Mouse (Mus musculus) liver, embryonic 11.5 days (tissue): ENCODE measurements at regions not wholly inside any gene's neighbourhood (a gene's known extent, or its start where the extent isn't known, plus 50 kb on each side); places are given as distances from the start of the nearest gene placed in this dataset.

Experiments used
- ATAC-seq: fragments of 200-750 bp; cut with Nextera tagmentation; replicated peaks from 2 replicates; pipeline ENCODE4 v1.8.0; 2017; ENCODE audit warnings: moderate number of reproducible peaks, mild to moderate bottlenecking, moderate TSS enrichment, moderate library complexity; ENCODE audit not compliant: low FRiP score
- DNase-seq: peaks from one replicate; pipeline ENCODE4 v3.0.0-alpha.2; 2017; ENCODE audit warnings: low spot score
- H3K27ac ChIP-seq: fragments of 300-500 bp; sonication (generic); 2 replicates; pipeline ENCODE4 v1.5.1; 2014; ENCODE audit warnings: mild to moderate bottlenecking, low read depth, low read length, control low read depth
- H3K27me3 ChIP-seq: fragments of 300-500 bp; sonication (generic); replicated peaks from 2 replicates; pipeline ENCODE4 v1.6.1; 2014; ENCODE audit warnings: low read length, mixed read lengths; ENCODE audit not compliant: control insufficient read depth, insufficient read depth
- H3K36me3 ChIP-seq: fragments of 300-500 bp; sonication (generic); 2 replicates; pipeline ENCODE4 v1.6.1; 2014; ENCODE audit warnings: mild to moderate bottlenecking, low read length, moderate library complexity, mixed read lengths; ENCODE audit not compliant: control insufficient read depth, insufficient read depth
- H3K4me1 ChIP-seq: fragments of 300-500 bp; sonication (generic); replicated peaks from 2 replicates; pipeline ENCODE4 v1.6.1; 2014; ENCODE audit warnings: low read length, mixed read lengths; ENCODE audit not compliant: control insufficient read depth, insufficient read depth
- H3K4me2 ChIP-seq: fragments of 300-500 bp; sonication (generic); 2 replicates; pipeline ENCODE4 v1.6.1; 2014; ENCODE audit warnings: mild to moderate bottlenecking, control low read depth, moderate library complexity
- H3K4me3 ChIP-seq: fragments of 300-500 bp; sonication (generic); 2 replicates; pipeline ENCODE4 v1.5.1; 2014; ENCODE audit warnings: low read depth, low read length, control low read depth
- H3K9ac ChIP-seq: fragments of 300-500 bp; sonication (generic); 2 replicates; pipeline ENCODE4 v1.6.1; 2014; ENCODE audit warnings: low read depth, low read length, control low read depth
- H3K9me3 ChIP-seq: fragments of 300-500 bp; sonication (generic); 2 replicates; pipeline ENCODE4 v1.6.1; 2016; ENCODE audit warnings: low read length, inconsistent platforms, mixed read lengths; ENCODE audit not compliant: control insufficient read depth
- WGBS: fragments of 180-500 bp; shearing (Covaris S2); extraction: QIAGEN DNeasy Blood & Tissue Kit; methylation state at CpG from one replicate; pipeline ENCODE4 v1.1.7; 2014; 5-methylcytosine and 5-hydroxymethylcytosine counted together

DNA sequence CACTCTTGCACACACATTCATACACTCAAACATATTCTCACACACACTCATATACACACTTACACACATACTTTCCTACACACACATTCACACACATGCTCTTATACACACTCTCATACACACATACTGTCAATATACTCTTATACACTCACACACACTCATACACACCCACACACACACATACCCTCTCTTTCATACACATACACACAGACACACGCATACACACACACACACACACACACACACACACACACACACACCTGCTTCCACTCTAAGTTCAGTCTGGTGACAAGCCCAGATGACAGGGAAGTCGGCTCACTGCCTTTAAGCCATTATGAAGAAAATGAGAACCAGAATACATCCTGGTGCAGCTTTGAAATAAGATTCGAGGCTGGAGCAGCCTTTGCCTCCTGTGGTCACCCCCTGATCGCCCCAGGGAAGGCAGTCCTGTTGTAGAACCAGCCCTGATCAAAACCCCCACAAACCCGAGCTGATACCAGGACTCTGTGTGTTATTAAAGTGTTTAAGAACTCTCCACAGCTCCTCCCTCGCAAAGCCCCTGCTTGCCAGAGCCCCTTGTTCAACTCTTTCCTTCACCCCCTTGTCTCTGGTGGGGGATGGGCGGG, 230.3 kb downstream of the Tle3 start:
- Histone ChIP-seq H3K9me3 (no peaks in the 10 kb centered on the region), H3K27ac (no peak overlapping the region), H3K36me3 (no peaks in the 10 kb centered on the region), H3K9ac (no peak overlapping the region), H3K27me3 (peaks cover 5% of the 10 kb centered on the region), H3K4me1 (no peaks in the 10 kb centered on the region), H3K4me2 (no peak overlapping the region), H3K4me3 (no peak overlapping the region)
- DNase-seq (no peak), ATAC-seq (no peak)
- WGBS: 50% methylated on average over 7 of the region's 7 CpGs

DNA sequence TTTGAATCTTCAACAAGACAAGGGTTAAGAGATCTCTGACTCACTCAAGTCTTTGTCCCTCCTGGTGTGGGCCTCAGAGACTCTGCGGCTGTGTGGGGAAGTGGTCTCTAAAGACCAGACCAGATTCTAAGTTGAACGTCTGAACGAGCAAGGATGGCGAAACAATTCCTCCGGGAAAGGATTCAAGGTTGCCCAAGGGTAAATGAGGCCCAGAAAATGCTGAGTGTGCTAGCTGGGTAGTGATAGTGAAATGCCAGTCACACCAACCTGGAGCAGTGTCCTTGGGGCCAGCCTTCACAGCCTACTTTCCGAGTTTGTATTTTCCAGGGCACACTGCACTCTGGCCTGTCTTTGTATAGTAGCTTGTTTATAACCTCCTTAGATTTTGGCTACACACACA, 229.7 kb downstream of the Tle3 start:
- Histone ChIP-seq H3K36me3 (no peaks in the 10 kb centered on the region), H3K4me1 (no peaks in the 10 kb centered on the region), H3K27me3 (peaks cover 5% of the 10 kb centered on the region), H3K27ac (no peak overlapping the region), H3K4me2 (no peak overlapping the region), H3K4me3 (no peak overlapping the region), H3K9ac (no peak overlapping the region), H3K9me3 (no peaks in the 10 kb centered on the region)
- ATAC-seq (no peak), DNase-seq (no peak)
- WGBS: 81% methylated on average over 6 of the region's 6 CpGs

DNA sequence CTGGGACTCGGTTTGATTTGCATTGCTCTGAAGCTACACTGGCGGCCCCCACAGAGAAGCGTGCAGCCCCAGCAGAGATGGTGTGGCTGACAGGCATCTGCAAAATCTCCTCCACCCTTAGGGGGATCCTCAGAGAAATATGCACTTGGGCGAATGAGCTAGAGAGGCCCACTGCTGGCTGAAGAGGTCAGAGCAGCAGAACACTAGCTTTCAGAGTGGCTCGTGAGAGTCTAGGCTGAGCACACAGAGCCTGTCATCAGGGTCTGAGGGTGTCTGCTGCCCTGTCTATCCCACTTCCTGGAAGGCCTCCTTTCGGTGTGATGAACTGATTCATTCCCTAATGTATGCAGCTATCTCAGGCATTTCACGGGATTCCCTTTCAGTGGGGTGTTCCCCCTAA, 225.1 kb downstream of the Tle3 start:
- no peak for DNase-seq
- Histone ChIP-seq H3K27me3 (peaks cover 12% of the 10 kb centered on the region), H3K27ac (no peak overlapping the region), H3K4me2 (no peak overlapping the region), H3K4me3 (no peak overlapping the region), H3K9me3 (no peaks in the 10 kb centered on the region), H3K36me3 (no peaks in the 10 kb centered on the region), H3K4me1 (no peaks in the 10 kb centered on the region), H3K9ac (no peak overlapping the region)
- WGBS: 19% methylated on average over 7 of the region's 7 CpGs
- ATAC-seq: no peak

DNA sequence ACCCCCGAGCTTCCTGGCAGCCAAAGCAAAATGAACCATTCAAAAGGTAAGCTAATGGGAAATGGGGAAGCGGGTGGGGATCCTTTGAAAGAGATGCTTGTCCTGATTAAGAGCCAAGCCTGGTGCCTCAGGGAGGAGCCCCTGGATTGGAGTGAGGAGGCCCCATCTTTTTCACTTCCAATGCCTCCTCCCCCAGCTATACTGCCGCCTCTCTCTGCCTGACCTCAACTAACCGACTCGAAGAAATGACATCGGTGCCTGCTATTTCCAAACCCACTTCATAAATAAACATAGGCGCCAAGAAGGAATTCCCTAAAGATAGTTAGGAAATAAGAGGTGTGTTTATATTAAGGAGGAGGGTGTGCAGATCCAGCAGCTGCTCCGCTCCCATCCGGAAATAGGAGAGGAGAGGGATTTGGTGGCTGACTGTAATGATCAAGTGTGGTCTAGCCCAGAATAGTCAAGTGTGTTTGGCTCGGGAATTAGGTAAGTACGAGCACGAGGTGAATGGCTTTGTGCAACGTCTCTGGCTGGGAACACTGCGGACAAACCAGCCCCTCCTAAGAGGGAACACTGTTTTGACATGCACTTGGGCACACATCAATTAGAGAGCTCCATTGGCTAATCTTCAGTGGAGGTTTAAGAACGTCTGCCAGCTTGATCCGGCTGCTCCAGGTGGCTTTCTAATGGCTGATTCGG, 224.4 kb downstream of the Tle3 start:
- no peak overlapping the region for H3K27ac ChIP-seq
- H3K4me1 ChIP-seq: no peaks in the 10 kb centered on the region
- DNase-seq (no peak), ATAC-seq (no peak)
- H3K4me2 ChIP-seq: no peak overlapping the region
- peaks cover 12% of the 10 kb centered on the region for H3K27me3 ChIP-seq
- WGBS: 40% methylated on average over 17 of the region's 17 CpGs
- H3K36me3 ChIP-seq: no peaks in the 10 kb centered on the region
- no peak overlapping the region for H3K4me3 ChIP-seq
- H3K9ac ChIP-seq: no peak overlapping the region
- H3K9me3 ChIP-seq: no peaks in the 10 kb centered on the region

DNA sequence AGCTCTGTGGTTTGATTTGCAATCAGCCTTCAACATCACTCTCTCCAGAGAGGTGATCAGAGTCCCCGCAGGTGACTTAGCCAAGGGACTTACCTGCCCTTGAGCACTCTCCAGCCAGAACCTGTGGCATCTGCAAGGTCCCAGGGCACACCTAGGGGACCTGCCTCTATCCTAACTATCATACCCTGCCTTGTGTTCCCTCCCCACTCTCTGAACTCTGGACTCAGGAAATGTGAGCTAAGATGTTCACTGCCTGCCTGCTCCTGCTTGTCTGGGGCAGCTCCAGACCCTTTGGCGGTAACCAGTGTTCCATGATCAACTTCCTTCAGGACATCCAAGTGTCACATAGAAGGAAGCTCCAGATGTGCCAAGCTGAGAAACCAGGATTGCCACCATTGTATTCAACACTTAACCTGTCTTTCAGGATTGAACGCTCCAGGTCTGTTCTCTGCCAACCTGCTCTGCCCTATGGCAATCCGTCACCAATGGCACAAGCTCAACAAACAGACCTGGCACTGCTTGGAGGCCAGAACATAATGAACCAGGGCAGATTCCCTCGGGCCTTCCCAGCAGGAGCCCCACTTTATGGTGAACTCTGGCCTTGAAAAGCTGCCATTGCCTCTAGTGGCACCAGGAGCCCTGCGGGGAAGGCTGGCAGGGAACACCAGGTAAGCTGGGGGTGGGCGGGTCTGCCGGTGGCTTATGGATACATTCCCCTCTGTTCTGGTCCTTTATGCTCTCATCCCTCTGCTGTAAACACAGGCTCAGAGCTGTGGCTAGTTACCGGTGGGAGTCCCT, 223.2 kb downstream of the Tle3 start:
- Histone ChIP-seq H3K9ac (no peak overlapping the region), H3K27me3 (peaks cover 12% of the 10 kb centered on the region), H3K36me3 (no peaks in the 10 kb centered on the region), H3K27ac (no peak overlapping the region), H3K9me3 (no peaks in the 10 kb centered on the region), H3K4me1 (no peaks in the 10 kb centered on the region), H3K4me3 (no peak overlapping the region), H3K4me2 (no peak overlapping the region)
- WGBS: 74% methylated on average over 9 of the region's 9 CpGs
- ATAC-seq (no peak), DNase-seq (no peak)

DNA sequence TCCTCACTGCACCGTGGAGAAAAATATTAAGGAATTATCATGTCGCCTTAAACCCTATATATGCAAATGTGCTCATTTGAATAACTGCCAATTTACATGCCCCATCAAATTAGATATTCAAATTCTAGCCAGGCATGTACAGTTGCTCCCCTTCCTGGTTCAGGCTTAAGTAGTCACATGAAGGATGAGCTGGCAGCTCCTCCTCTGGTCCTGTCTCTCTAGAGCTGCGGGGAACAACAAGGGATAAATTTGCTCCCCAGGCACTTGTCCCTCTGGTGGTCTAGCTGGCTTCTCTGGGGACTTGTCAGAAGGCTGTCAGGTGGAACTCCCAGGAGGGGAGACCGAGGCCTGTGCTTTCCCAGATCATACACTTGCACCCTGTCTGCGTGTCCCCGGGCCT, 221.8 kb downstream of the Tle3 start:
- no peak for ATAC-seq
- no peak overlapping the region for H3K4me2 ChIP-seq
- peaks cover 12% of the 10 kb centered on the region for H3K27me3 ChIP-seq
- H3K36me3 ChIP-seq: no peaks in the 10 kb centered on the region
- 80% methylated on average over 6 of the region's 6 CpGs for WGBS
- no peak overlapping the region for H3K4me3 ChIP-seq
- no peak overlapping the region for H3K9ac ChIP-seq
- no peak overlapping the region for H3K27ac ChIP-seq
- H3K4me1 ChIP-seq: no peaks in the 10 kb centered on the region
- no peaks in the 10 kb centered on the region for H3K9me3 ChIP-seq
- no peak for DNase-seq

DNA sequence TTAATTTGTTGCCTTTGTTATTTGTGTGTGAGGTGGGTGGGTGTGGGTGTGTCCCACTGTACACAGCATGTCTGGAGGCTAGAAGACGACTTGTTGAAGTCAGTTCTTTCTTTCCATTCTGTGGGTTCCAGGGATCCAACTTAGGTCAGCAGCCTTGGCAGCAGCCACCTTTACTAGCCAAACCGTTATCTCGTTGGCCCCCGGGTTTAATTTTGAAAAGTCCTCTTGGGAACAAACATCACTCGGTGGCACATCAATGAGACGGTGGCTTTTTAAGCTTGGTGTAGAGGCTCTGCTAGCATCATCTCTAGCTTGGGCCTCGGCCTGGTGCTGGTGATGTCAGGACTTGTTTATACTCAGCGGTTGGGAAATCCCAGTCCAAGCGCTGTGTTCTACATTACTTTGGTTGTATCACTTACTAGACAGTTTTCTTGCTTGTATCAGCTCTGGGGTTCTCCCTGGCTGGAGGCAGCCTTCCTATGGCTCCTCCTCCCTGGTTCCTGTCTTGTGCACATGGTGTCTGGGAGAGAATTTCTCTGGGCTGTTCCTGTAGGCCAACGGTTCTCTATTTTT, 217.6 kb downstream of the Tle3 start:
- 80% methylated on average over 10 of the region's 10 CpGs for WGBS
- ATAC-seq: no peak

DNA sequence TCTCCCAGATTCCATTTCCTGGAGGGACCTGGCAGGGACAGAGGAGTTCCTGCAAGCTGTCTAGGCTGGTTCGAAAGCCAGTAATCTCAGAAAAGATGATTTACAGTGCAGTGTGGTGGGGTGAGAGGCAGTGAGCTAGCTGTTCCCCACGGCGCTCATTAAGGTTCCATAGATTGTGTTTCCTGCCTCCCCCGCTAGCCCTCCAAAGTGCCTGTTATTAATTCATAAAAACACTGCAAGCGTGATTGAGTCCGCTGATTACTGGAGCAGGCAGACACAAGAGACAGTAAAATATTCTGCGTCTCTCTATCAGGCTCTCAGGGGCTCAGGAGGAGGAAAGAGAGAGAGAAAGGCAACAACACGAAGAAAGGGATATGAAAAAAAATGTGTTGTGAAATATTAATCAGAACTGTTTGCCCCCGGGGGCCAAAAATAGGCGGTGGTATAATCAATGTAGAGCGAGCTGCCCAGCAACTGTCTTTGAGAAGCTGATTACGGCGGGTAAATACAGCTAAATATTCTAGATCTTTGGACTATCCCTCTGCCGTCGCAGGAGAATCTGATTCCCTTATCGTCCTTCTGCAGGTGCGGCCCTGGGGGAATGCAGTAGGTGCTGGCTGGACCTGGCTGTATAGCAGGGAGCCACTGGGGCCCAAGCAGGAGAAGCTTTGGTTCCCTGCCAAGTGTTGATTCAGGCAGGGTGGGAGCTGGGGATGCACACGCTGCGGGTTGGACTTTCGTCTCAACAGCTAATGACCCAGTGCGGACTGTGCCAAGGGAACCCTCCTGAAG, 211.3 kb downstream of the Tle3 start:
- Histone ChIP-seq H3K27me3 (0 out of 2 replicates have a peak, but pooled peaks cover 2% of the 10 kb centered on the region), H3K9me3 (no peaks in the 10 kb centered on the region), H3K9ac (no peak overlapping the region), H3K27ac (no peak overlapping the region), H3K36me3 (no peaks in the 10 kb centered on the region), H3K4me3 (no peak overlapping the region), H3K4me2 (no peak overlapping the region), H3K4me1 (peaks cover 4% of the 10 kb centered on the region)
- ATAC-seq (no peak), DNase-seq (no peak)
- WGBS: 66% methylated on average over 21 of the region's 21 CpGs

More for the DNA sequence above, 217.6 kb downstream of the Tle3 start:
- no peak overlapping the region for H3K4me3 ChIP-seq
- H3K27me3 ChIP-seq: 0 out of 2 replicates have a peak, but pooled peaks cover 3% of the 10 kb centered on the region
- H3K9ac ChIP-seq: no peak overlapping the region
- no peak for DNase-seq
- H3K36me3 ChIP-seq: no peaks in the 10 kb centered on the region
- H3K27ac ChIP-seq: no peak overlapping the region
- no peaks in the 10 kb centered on the region for H3K4me1 ChIP-seq
- H3K9me3 ChIP-seq: no peaks in the 10 kb centered on the region
- H3K4me2 ChIP-seq: no peak overlapping the region
